ENCODE assay signal across 8 mouse cellular contexts in the genomic region with DNA sequence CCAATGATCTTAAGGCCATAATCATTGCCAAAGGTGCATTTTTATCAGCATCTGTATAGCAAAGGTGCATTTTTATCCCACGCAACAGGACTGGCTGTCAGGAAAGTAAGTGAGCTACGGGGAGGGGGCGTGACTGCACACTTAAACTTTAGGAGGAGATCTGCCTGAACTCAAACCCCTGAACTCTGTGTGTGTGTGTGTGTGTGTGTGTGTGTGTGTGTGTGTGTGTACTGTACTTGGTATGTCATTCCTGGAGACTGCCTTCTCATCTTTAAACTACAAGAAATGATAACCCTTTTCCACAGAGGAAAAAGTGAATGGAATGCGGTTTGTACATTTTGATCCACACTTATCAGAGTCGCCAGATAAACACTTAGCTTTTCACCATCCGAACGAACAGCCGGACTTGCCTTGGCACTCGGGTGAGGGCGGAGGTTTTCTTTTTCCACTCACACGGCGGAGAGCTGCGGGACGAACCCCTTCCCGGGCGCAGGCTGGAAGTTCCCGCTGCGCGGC. TPM values are rescaled to one million over a fixed set of nuclear protein-coding genes. Genes with fewer than 3 reads are reported as not detected.
DNase-seq lines count a peak whose midpoint lies in the region; ATAC-seq lines count a peak whose summit lies in the region.

No protein-coding gene starts in this region.

- WGBS in kidney, embryonic 15.5 days: 2% methylated on average over 19 of the region's 19 CpGs
- WGBS in hindbrain, embryonic 16.5 days: 3% methylated on average over 17 of the region's 19 CpGs
- 3% methylated on average over 19 of the region's 19 CpGs for WGBS in midbrain, embryonic 16.5 days

- peak overlapping the region; percentile 81 for H3K9ac ChIP-seq in kidney, embryonic 15.5 days
- peak overlapping the region; percentile 90 for H3K9ac ChIP-seq in hindbrain, embryonic 16.5 days (ENCODE audit: low read depth, low read length)
- peak overlapping the region; percentile 70 for H3K9ac ChIP-seq in midbrain, embryonic 16.5 days (ENCODE audit: low read depth, low read length)

- H3K36me3 ChIP-seq in kidney, embryonic 15.5 days: no peaks in the 10 kb centered on the region
- no peaks in the 10 kb centered on the region for H3K36me3 ChIP-seq in hindbrain, embryonic 16.5 days (ENCODE audit: control insufficient read depth, insufficient read depth, low read length)
- no peaks in the 10 kb centered on the region for H3K36me3 ChIP-seq in midbrain, embryonic 16.5 days (ENCODE audit: control insufficient read depth, insufficient read depth, low read length)

- ATAC-seq in kidney, embryonic 15.5 days (replicated peaks; ENCODE audit: low FRiP score): no peak
- no peak for ATAC-seq in hindbrain, embryonic 16.5 days
- ATAC-seq in midbrain, embryonic 16.5 days: no peak

- H3K9me3 ChIP-seq in kidney, embryonic 15.5 days (replicated peaks): no peaks in the 10 kb centered on the region
- H3K9me3 ChIP-seq in hindbrain, embryonic 16.5 days (ENCODE audit: control insufficient read depth, low read length): no peaks in the 10 kb centered on the region
- H3K9me3 ChIP-seq in midbrain, embryonic 16.5 days (replicated peaks; ENCODE audit: control insufficient read depth, low read length, poor library complexity, severe bottlenecking): no peaks in the 10 kb centered on the region

- H3K4me3 ChIP-seq in kidney, embryonic 15.5 days (replicated peaks): peak overlapping the region; percentile 82
- H3K4me3 ChIP-seq in brown adipose tissue, adult 24 weeks (ENCODE audit: insufficient read depth, low read depth, low read length): peak overlapping the region; percentile 79
- peak overlapping the region; percentile 77 for H3K4me3 ChIP-seq in hindbrain, embryonic 16.5 days (ENCODE audit: low read length)
- peak overlapping the region; percentile 55 for H3K4me3 ChIP-seq in midbrain, embryonic 16.5 days (ENCODE audit: low read depth, low read length)

- no peak for DNase-seq in kidney, adult 11 months
- no peak for DNase-seq in gastrocnemius, postnatal 10 days
- no peak for DNase-seq in adrenal gland, postnatal 36 days
- no peak for DNase-seq in cerebellum, adult 11-12 months

- H3K27ac ChIP-seq in kidney, embryonic 15.5 days: peak overlapping the region; percentile 100
- peak overlapping the region; percentile 95 for H3K27ac ChIP-seq in brown adipose tissue, adult 24 weeks (replicated peaks; ENCODE audit: low read depth, low read length)
- peak overlapping the region; percentile 95 for H3K27ac ChIP-seq in hindbrain, embryonic 16.5 days (ENCODE audit: low read depth, low read length)
- peak overlapping the region; percentile 78 for H3K27ac ChIP-seq in midbrain, embryonic 16.5 days (ENCODE audit: low read length)

- peak overlapping the region; percentile 97 for H3K4me2 ChIP-seq in kidney, embryonic 15.5 days
- peak overlapping the region; percentile 84 for H3K4me2 ChIP-seq in hindbrain, embryonic 16.5 days (ENCODE audit: low read length)
- H3K4me2 ChIP-seq in midbrain, embryonic 16.5 days (ENCODE audit: low read length): peak overlapping the region; percentile 72

- no peaks in the 10 kb centered on the region for H3K27me3 ChIP-seq in kidney, embryonic 15.5 days
- peaks cover 5% of the 10 kb centered on the region; the same call in 1 of the 2 replicates for H3K27me3 ChIP-seq in hindbrain, embryonic 16.5 days (replicated peaks; ENCODE audit: control insufficient read depth, insufficient read depth, low read length)
- H3K27me3 ChIP-seq in midbrain, embryonic 16.5 days (ENCODE audit: control insufficient read depth, insufficient read depth, low read depth, low read length): no peaks in the 10 kb centered on the region

- peaks cover 46% of the 10 kb centered on the region for H3K4me1 ChIP-seq in kidney, embryonic 15.5 days
- H3K4me1 ChIP-seq in brown adipose tissue, adult 24 weeks (ENCODE audit: control insufficient read depth, insufficient read depth, insufficient read length, low read length): peaks cover 8% of the 10 kb centered on the region
- H3K4me1 ChIP-seq in hindbrain, embryonic 16.5 days (ENCODE audit: control insufficient read depth, insufficient read depth, low read depth, low read length): peaks cover 19% of the 10 kb centered on the region
- peaks cover 24% of the 10 kb centered on the region for H3K4me1 ChIP-seq in midbrain, embryonic 16.5 days (ENCODE audit: control insufficient read depth, insufficient read depth, low read length)

RNA-seq across cellular contexts. Expression of gene Prkce, which starts 1.5 kb away (rescaled TPM):
- polyA plus RNA-seq in kidney, embryonic 15.5 days (2015; fragmentation: Nextera tagmentation; extraction: Ambion mirVana): 6.8 and 7.1 TPM in 2 replicates
- 13.7 and 18.0 TPM in 2 replicates for polyA plus RNA-seq in brown adipose tissue, adult 24 weeks (2012; ENCODE audit: insufficient read depth, insufficient read length, missing spikeins)
- 35.7 and 36.4 TPM in 2 replicates for polyA plus RNA-seq in hindbrain, embryonic 16.5 days (2015; fragmentation: Nextera tagmentation; extraction: Ambion mirVana)
- 34.8 and 41.5 TPM in 2 replicates for polyA plus RNA-seq in midbrain, embryonic 16.5 days (2015; fragmentation: Nextera tagmentation; extraction: Ambion mirVana)
- total RNA-seq in gastrocnemius, postnatal 10 days (2021): 10 to 100 TPM; 11.3 to 14.0 TPM
- total RNA-seq in adrenal gland, postnatal 36 days (2021): 10 to 100 TPM; 18.1 to 21.1 TPM

RNA-seq across cellular contexts. Expression of gene Srbd1, which starts 21.1 kb away (rescaled TPM):
- 21.0 and 21.7 TPM in 2 replicates for polyA plus RNA-seq in kidney, embryonic 15.5 days (2015; fragmentation: Nextera tagmentation; extraction: Ambion mirVana)
- 3.6 and 4.6 TPM in 2 replicates for polyA plus RNA-seq in brown adipose tissue, adult 24 weeks (2012; ENCODE audit: insufficient read depth, insufficient read length, missing spikeins)
- 13.3 and 13.7 TPM in 2 replicates for polyA plus RNA-seq in hindbrain, embryonic 16.5 days (2015; fragmentation: Nextera tagmentation; extraction: Ambion mirVana)
- 15.5 and 15.7 TPM in 2 replicates for polyA plus RNA-seq in midbrain, embryonic 16.5 days (2015; fragmentation: Nextera tagmentation; extraction: Ambion mirVana)
- total RNA-seq in gastrocnemius, postnatal 10 days (2021): 10 to 100 TPM in 1 of 2 experiments, 1 to 10 TPM in 1; 9.4 to 11.0 TPM
- 10 to 100 TPM; 18.8 to 20.6 TPM for total RNA-seq in adrenal gland, postnatal 36 days (2021)
